Mouse (Mus musculus) erythroblast, embryonic 14.5 days (primary cell): ENCODE data around the gene Cpm. TPM values are rescaled to one million over a fixed set of nuclear protein-coding genes. Genes with fewer than 3 reads are reported as not detected.

Experiments used
- H3K27me3 ChIP-seq: 2 replicates; pipeline ENCODE4 v1.6.1; 2012; ENCODE audit warnings: inconsistent platforms; ENCODE audit not compliant: control insufficient read depth
- H3K36me3 ChIP-seq: 2 replicates; pipeline ENCODE4 v1.6.1; 2012; ENCODE audit warnings: mild to moderate bottlenecking, inconsistent platforms; ENCODE audit not compliant: control insufficient read depth
- H3K4me1 ChIP-seq: 2 replicates; pipeline ENCODE4 v1.6.1; 2012; ENCODE audit warnings: inconsistent platforms; ENCODE audit not compliant: control insufficient read depth
- H3K4me3 ChIP-seq: replicated peaks from 2 replicates; pipeline ENCODE3; 2012; ENCODE audit warnings: moderate library complexity, mild to moderate bottlenecking, inconsistent platforms
- H3K9me3 ChIP-seq: 2 replicates; pipeline ENCODE4 v1.6.1; 2012; ENCODE audit warnings: low read length, inconsistent platforms, mixed read lengths; ENCODE audit not compliant: control insufficient read depth
- GATA1 ChIP-seq: IDR thresholded peaks from 2 replicates; pipeline ENCODE4 v1.6.1; 2012; ENCODE audit warnings: low read length, inconsistent platforms, mixed read lengths
- TAL1 ChIP-seq: IDR thresholded peaks from 3 replicates; pipeline ENCODE4 v1.6.1; 2012; ENCODE audit warnings: low read length, inconsistent platforms, mixed read lengths
- polyA plus RNA-seq: library from polyadenylated mRNA; stranded (reverse); fragments of >175 nt; gene quantifications from 2 replicates; pipeline ENCODE4 v1.2.3, GENCODE M21; 2012

The Cpm gene
- polyA plus RNA-seq, 1 experiment: not detected

GRCm38 (mm10) chr10:117630810-117631209 lies 1.5 kb downstream of the Cpm start:
- H3K27me3 ChIP-seq: peaks cover 52% of the 10 kb centered on the region
- no peaks in the 10 kb centered on the region for H3K36me3 ChIP-seq
- no peaks in the 10 kb centered on the region for H3K9me3 ChIP-seq
- no peak overlapping the region for H3K4me3 ChIP-seq
- TF ChIP-seq TAL1 (no peak), GATA1 (no peak)
- H3K4me1 ChIP-seq: peaks cover 8% of the 10 kb centered on the region

- no peaks in the 10 kb centered on the region for H3K36me3 ChIP-seq
- peaks cover 52% of the 10 kb centered on the region for H3K27me3 ChIP-seq
- H3K4me3 ChIP-seq: no peak overlapping the region
- TF ChIP-seq TAL1 (no peak), GATA1 (no peak)
- peaks cover 8% of the 10 kb centered on the region for H3K4me1 ChIP-seq
- H3K9me3 ChIP-seq: no peaks in the 10 kb centered on the region
These were observed 2.4 kb downstream of the Cpm start for GRCm38 (mm10) chr10:117631562-117632259.

GRCm38 (mm10) chr10:117632394-117632793 lies 3.1 kb downstream of the Cpm start:
- Histone ChIP-seq H3K9me3 (no peaks in the 10 kb centered on the region), H3K4me1 (peaks cover 8% of the 10 kb centered on the region), H3K4me3 (no peak overlapping the region), H3K36me3 (no peaks in the 10 kb centered on the region; the same call in 1 of the 2 replicates), H3K27me3 (peaks cover 47% of the 10 kb centered on the region)
- no peak for TF ChIP-seq GATA1
- no peak for TF ChIP-seq TAL1

- H3K36me3 ChIP-seq: no peaks in the 10 kb centered on the region; the same call in 1 of the 2 replicates
- H3K4me3 ChIP-seq: no peak overlapping the region
- H3K27me3 ChIP-seq: peaks cover 34% of the 10 kb centered on the region
- TF ChIP-seq GATA1 (no peak), TAL1 (no peak)
- H3K4me1 ChIP-seq: peaks cover 8% of the 10 kb centered on the region
- H3K9me3 ChIP-seq: no peaks in the 10 kb centered on the region
These were observed 4.4 kb downstream of the Cpm start for GRCm38 (mm10) chr10:117633564-117634208.

- H3K36me3 ChIP-seq: no peaks in the 10 kb centered on the region; the same call in 1 of the 2 replicates
These were observed 5.2 kb downstream of the Cpm start for GRCm38 (mm10) chr10:117634323-117635030.

GRCm38 (mm10) chr10:117635078-117635771 lies 5.9 kb downstream of the Cpm start:
- no peaks in the 10 kb centered on the region for H3K9me3 ChIP-seq
- peaks cover 3% of the 10 kb centered on the region; the same call in 1 of the 2 replicates for H3K4me1 ChIP-seq
- TF ChIP-seq TAL1: no peak
- TF ChIP-seq GATA1: no peak
- H3K36me3 ChIP-seq: no peaks in the 10 kb centered on the region; the same call in 1 of the 2 replicates
- no peak overlapping the region for H3K4me3 ChIP-seq
- H3K27me3 ChIP-seq: peaks cover 19% of the 10 kb centered on the region

More at GRCm38 (mm10) chr10:117634323-117635030, 5.2 kb downstream of the Cpm start:
- Histone ChIP-seq H3K4me1 (peaks cover 3% of the 10 kb centered on the region), H3K27me3 (peaks cover 26% of the 10 kb centered on the region), H3K9me3 (no peaks in the 10 kb centered on the region), H3K4me3 (no peak overlapping the region)
- TF ChIP-seq TAL1 (no peak), GATA1 (no peak)

- TF ChIP-seq TAL1: no peak
- no peaks in the 10 kb centered on the region; the same call in 1 of the 2 replicates for H3K36me3 ChIP-seq
- no peaks in the 10 kb centered on the region for H3K9me3 ChIP-seq
- peaks cover 11% of the 10 kb centered on the region for H3K27me3 ChIP-seq
- H3K4me3 ChIP-seq: no peak overlapping the region
- peaks cover 3% of the 10 kb centered on the region; the same call in 1 of the 2 replicates for H3K4me1 ChIP-seq
These were observed 6.7 kb downstream of the Cpm start for GRCm38 (mm10) chr10:117635823-117636589.

GRCm38 (mm10) chr10:117637062-117637744 lies 7.9 kb downstream of the Cpm start:
- TF ChIP-seq GATA1: no peak
- TF ChIP-seq TAL1: no peak
- Histone ChIP-seq H3K36me3 (no peaks in the 10 kb centered on the region; the same call in 1 of the 2 replicates), H3K4me1 (peaks cover 3% of the 10 kb centered on the region; the same call in 1 of the 2 replicates), H3K27me3 (no peaks in the 10 kb centered on the region), H3K9me3 (no peaks in the 10 kb centered on the region), H3K4me3 (no peak overlapping the region)
